In the genomic region with DNA sequence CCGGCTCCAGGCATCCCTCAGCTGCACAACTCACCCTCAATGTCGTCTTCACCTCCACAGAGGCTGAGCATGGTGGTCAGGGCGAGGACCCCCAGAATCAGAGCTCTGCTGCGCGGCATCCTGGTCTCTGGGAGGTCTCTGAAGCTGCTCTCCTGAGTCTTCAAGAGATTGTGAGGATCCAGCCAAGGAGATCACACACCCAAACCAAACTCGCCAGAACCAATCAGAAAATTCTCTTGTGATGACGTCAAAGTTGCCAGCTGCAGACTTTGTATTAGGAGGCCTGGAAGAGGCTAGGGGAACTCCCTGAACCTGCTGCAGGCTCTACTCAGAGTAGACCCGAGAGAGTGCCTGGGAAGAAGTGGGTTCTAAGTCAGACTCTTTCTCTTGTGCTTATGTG, we compare ENCODE assay signal across 9 mouse cellular contexts. TPM values are rescaled to one million over a fixed set of nuclear protein-coding genes. Genes with fewer than 3 reads are reported as not detected.
DNase-seq lines count a peak whose midpoint lies in the region; ATAC-seq and TF ChIP-seq lines count a peak whose summit lies in the region.
"Had no signal": no experiment of that assay in that cellular context is flagged by ENCODE, and none has a peak within 500 bp of the region (broad histone marks: within the 10 kb centered on the region; RNA-seq: fewer than 3 reads in every experiment).

Gene H2-Aa, minus strand, starts transcription at position 176 of the 400 bp plus-strand sequence.

- H3K4me3 ChIP-seq in kidney, postnatal 0 days (replicated peaks; ENCODE audit: low read depth, low read length), result no peak within 1 kb of the TSS
- H3K4me3 ChIP-seq in liver, embryonic 16.5 days (ENCODE audit: low read depth, low read length), result no peak within 1 kb of the TSS
- H3K4me3 ChIP-seq: heart, embryonic 13.5 days had no signal

- H3K27ac ChIP-seq in kidney, postnatal 0 days, result no peak within 1 kb of the TSS
- H3K27ac ChIP-seq in liver, embryonic 16.5 days (ENCODE audit: low read length), result no peak within 1 kb of the TSS
- H3K27ac ChIP-seq: heart, embryonic 13.5 days had no signal

- TF ChIP-seq CTCF in kidney, postnatal 0 days (IDR thresholded peaks at IDR 0.05; ENCODE audit: low read depth), result no peak

- no peaks in the 10 kb centered on the region for H3K36me3 ChIP-seq in kidney, postnatal 0 days (ENCODE audit: insufficient read depth, low read length)
- H3K36me3 ChIP-seq in liver, embryonic 16.5 days (ENCODE audit: control insufficient read depth, insufficient read depth), result no peaks in the 10 kb centered on the region
- H3K36me3 ChIP-seq: heart, embryonic 13.5 days had no signal

- peak; percentile 74; the same call in 1 of the 2 replicates for ATAC-seq in kidney, postnatal 0 days (replicated peaks; ENCODE audit: low FRiP score, low read depth)
- ATAC-seq in liver, embryonic 16.5 days (ENCODE audit: low read depth), result 0 out of 2 replicates have a peak, but pooled peaks have one; percentile 41

- DNase-seq in 416B (ENCODE audit: low read depth), result peak; percentile 83
- DNase-seq in NIH3T3 (ENCODE audit: low read depth), result peak; percentile 83
- peak; percentile 57 to 69 for DNase-seq in cerebellum, postnatal 25 days
- DNase-seq in gonadal fat pad, adult 2 months (ENCODE audit: low read depth), result no peak
- DNase-seq in kidney, postnatal 0 days (ENCODE audit: low spot score), result peak; percentile 86
- DNase-seq in ovary, postnatal 36 days (ENCODE audit: low spot score), result peak; percentile 64
- peak; percentile 73 to 77 for DNase-seq in thymus, postnatal 36 days

- 17% methylated on average over 8 of the region's 8 CpGs for WGBS in kidney, postnatal 0 days
- WGBS in liver, embryonic 16.5 days (ENCODE audit: insufficient replicate concordance), result 11% methylated on average over 8 of the region's 8 CpGs

- no peaks in the 10 kb centered on the region for H3K27me3 ChIP-seq in kidney, postnatal 0 days (ENCODE audit: insufficient read depth, low read length)
- H3K27me3 ChIP-seq in liver, embryonic 16.5 days (ENCODE audit: control insufficient read depth, insufficient read depth, low read depth, low read length), result no peaks in the 10 kb centered on the region

- H3K9me3 ChIP-seq in kidney, postnatal 0 days (replicated peaks; ENCODE audit: low read length), result no peaks in the 10 kb centered on the region
- no peaks in the 10 kb centered on the region; the same call in 1 of the 2 replicates for H3K9me3 ChIP-seq in liver, embryonic 16.5 days (replicated peaks; ENCODE audit: control insufficient read depth, low read length)
- H3K9me3 ChIP-seq: heart, embryonic 13.5 days had no signal

- H3K9ac ChIP-seq in kidney, postnatal 0 days (ENCODE audit: low read depth, low read length), result no peak within 1 kb of the TSS
- no peak within 1 kb of the TSS for H3K9ac ChIP-seq in liver, embryonic 16.5 days (ENCODE audit: low read depth, low read length)
- H3K9ac ChIP-seq: heart, embryonic 13.5 days had no signal

- no peaks in the 10 kb centered on the region for H3K4me1 ChIP-seq in kidney, postnatal 0 days (replicated peaks; ENCODE audit: insufficient read depth, low read length)
- no peaks in the 10 kb centered on the region for H3K4me1 ChIP-seq in liver, embryonic 16.5 days (ENCODE audit: control insufficient read depth, low read depth, low read length)
- H3K4me1 ChIP-seq: heart, embryonic 13.5 days had no signal

- H3K4me2 ChIP-seq in kidney, postnatal 0 days (ENCODE audit: low read length), result no peak within 1 kb of the TSS
- H3K4me2 ChIP-seq in liver, embryonic 16.5 days (ENCODE audit: low read depth, low read length), result no peak within 1 kb of the TSS
- H3K4me2 ChIP-seq: heart, embryonic 13.5 days had no signal

RNA-seq across cellular contexts. Expression of gene H2-Aa, which starts in this region (rescaled TPM):
- 306 and 360 TPM in 2 replicates for polyA plus RNA-seq in gonadal fat pad, adult 2 months (2012; rRNA removed)
- 5.9 and 6.0 TPM in 2 replicates for polyA plus RNA-seq in kidney, postnatal 0 days (2015; fragmentation: Nextera tagmentation; extraction: Ambion mirVana)
- 4.3 and 4.7 TPM in 2 replicates for polyA plus RNA-seq in liver, embryonic 16.5 days (2015; fragmentation: Nextera tagmentation; extraction: Ambion mirVana)

Comparison
In these comparisons a context has a peak if more than half of its experiments do, and no peak if none do; other contexts are left out.
1. RNA of gene H2-Aa (polyA plus RNA-seq): 306 to 360 TPM in gonadal fat pad, adult 2 months; 5.9 to 6.0 TPM in kidney, postnatal 0 days and 4.3 to 4.7 TPM in liver, embryonic 16.5 days; every median in the first group is over 10 times any median in the second.